Mouse (Mus musculus) embryo, embryonic 10.5 days (tissue): ENCODE data around the gene Terb1.

Experiments
- DNase-seq: peaks from one replicate; pipeline ENCODE4 v3.0.0-alpha.2; 2015; ENCODE audit warnings: low spot score

Gene Terb1

DNA sequence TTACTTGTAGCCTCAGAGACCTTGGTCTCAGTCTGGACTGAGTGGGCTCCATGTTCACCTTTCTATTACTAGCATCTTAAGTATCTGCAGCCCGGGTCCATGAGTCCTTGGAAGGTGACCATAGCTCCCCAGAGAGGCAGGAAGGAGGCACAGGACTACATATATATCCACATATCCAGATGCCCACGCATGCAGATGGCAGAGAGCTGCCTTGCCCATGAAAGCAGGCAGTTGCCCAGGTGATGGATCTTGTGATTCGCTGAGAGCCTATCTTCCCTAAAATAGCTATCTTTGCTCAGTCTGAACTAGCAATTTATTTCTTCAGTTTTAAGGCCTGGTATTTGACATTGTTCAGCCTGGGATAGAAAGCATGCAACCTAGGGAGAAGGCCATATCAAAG, 98.2 kb downstream of the Terb1 start:
- no peak for DNase-seq

DNA sequence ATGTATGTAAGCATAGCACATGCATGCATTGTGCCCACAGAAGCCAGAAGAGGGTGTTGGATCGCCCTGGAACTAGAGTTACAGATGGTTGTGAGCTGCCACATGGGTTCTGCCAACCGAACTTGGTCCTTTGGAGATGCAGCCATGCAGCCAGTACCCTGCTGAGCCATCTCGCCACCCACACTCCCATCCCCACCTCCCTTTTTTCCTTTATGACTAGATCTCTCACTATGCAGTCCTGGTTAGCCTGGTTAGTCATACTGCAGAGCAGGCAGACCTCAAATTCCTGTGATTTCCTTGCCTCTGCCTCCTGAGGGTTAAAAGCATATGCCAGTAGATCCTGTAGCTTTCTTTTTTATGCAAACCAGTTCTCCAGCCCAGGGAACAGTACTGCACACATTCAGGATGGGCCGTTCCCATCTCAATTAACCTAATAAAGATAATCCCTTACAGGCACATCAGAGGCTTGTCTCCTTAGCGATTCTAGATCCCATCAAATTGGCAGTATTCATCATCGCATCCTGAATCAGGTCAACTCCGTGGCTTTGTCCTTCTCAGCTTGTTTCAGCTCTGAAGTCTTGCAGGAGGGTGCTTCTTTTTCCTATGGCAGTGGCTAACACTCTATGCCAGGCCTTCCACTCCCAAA, 99.0 kb downstream of the Terb1 start:
- DNase-seq: no peak

DNA sequence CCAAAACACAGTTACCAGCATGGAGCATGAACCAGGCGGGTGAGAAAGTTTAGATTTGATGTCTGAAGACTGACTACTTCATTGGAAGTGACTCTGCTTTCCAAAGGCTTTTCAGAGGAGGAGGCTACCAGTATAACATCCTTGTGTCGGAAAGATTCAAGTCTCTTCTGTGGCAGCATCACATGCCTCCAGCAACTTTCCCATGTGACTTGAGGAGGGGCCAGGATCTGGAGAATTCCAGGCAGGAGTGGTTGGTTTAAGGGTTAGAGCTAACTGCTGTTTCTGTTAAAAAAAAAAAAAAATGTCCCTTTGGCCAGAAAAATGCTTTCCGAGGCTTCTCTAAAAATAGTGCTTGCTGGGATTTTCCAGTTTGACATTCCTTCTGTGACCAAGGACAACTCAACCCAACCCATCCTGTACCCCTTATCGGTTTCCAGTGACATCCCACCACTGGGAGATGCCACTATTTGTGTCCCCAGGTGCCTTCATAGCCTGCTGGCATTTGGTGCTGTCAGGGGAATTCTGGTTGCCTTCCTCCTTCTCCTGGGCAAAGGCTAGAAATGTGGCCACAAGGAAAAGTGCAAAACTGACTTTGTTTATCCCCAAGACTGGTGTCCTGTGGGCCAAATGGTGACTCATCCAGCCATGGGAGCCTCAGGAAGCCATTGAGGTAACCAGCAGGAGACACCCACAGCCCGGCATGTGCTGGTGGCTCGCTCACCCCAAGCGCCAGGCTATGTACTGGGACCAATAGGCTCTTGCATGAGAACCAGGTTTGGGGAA, 101.2 kb downstream of the Terb1 start:
- no peak for DNase-seq

DNA sequence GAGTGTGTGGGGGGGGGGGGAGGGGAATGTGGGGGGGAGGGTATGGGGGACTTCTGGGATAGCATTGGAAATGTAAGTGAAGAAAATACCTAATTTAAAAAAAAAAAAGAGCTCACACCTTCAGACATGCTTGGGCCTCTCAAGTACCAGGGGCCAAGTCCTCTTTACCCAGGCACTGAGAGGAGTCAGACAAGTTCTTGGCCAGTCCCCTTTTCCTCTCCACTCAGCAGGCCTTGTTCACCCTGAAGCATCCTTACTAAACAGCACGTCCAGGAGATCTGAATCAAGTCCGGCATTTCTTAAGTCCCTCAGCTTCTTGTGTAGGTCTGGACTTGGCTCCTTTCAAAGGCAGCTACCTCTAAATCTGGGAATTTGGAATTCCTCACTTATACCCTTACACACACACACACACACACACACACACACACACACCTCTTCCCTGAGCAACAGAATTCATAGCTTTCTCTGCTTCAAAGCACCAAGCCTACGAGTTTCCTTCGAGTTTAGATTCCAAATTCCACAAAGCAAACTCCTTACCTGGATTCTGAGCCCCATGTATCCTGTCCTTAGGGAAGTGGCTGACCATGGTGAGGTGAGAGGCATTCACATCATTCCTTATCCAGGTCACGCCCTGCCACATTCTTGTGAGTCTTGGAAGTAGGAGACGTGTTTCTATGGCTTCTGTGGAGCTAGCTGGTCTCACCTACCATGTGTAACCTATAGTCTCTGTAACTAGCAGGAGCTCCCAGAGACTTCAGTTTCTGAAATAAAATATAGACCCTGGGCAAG, 103.2 kb downstream of the Terb1 start:
- no peak for DNase-seq

DNA sequence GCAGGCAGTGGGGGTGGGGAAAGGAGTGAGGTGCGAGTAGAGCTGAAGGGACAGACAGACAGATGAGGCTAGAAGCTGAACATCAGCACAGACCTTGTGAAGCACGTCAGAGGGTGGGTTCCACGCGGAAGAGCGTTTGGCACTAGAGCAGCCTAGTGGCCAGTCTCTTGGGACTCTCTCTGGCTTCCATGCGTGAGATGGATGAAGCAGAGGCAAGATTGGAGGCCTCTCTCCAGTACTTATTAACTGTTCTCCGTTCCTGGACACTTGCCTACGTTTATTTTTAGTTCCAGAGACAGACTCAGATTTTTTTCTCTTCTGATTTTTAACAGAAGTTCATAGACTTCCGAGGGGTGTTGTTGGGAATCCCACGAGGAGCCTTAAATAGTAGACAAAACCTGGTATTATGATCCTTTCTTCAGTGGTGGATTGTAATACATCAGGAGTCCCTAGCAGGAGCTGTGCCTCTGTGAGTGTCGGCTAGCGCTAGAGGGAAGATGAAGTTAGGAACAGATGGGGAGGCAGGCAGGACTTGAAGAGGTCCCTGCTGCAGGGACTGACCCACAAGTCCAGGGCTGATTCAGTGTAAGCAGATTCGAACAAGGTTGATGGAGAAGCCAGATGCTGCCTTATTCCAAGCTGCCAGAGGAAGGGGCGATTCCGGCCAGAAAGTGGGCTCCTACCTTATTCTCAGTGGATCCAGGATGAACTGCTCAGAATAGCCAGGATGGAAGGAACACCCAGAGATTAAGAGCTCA, 104.1 kb downstream of the Terb1 start:
- DNase-seq: no peak

DNA sequence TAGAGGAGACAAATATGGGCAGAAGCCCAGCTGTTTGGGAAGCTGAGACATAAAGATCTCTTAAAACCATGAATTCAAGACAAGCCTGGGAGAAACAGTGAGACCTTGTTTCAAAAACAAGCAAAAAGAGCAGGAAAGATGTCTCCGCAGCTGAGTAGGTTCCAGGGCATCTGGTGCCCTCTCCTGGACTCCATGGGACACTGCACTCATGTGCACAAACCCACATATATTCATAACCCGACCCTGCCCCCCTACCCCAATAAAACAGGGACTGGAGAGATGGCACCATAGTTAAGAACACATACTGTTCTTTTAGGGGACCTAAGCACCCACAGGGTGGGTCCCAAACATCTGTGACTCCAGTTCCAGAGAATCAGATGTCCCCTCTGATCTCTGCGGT, 106.1 kb downstream of the Terb1 start:
- DNase-seq: no peak
